Mouse (Mus musculus) megakaryocyte, embryonic 14.5 days (primary cell): Measurements from ENCODE around the gene Pparg. TPM values are rescaled to one million over a fixed set of nuclear protein-coding genes. Genes with fewer than 3 reads are reported as not detected.
A peak's percentile ranks its signal among the peaks of the same experiment; 100 is the strongest.

ENCODE experiments used
- H3K27me3 ChIP-seq: replicated peaks from 2 replicates; pipeline ENCODE3; 2012; ENCODE audit warnings: inconsistent platforms
- H3K36me3 ChIP-seq: replicated peaks from 2 replicates; pipeline ENCODE3; 2012; ENCODE audit warnings: low read length, inconsistent platforms, mixed read lengths
- H3K4me1 ChIP-seq: 2 replicates; pipeline ENCODE4 v1.6.1; 2012; ENCODE audit warnings: inconsistent platforms
- H3K4me3 ChIP-seq: replicated peaks from 2 replicates; pipeline ENCODE3; 2012; ENCODE audit warnings: moderate library complexity, mild to moderate bottlenecking, inconsistent platforms
- H3K9me3 ChIP-seq: 2 replicates; pipeline ENCODE4 v1.6.1; 2012; ENCODE audit warnings: inconsistent platforms
- FLI1 ChIP-seq: IDR thresholded peaks from 2 replicates; pipeline ENCODE4 v1.6.1; 2012; ENCODE audit warnings: low read length, inconsistent platforms, mixed read lengths
- GATA1 ChIP-seq: IDR thresholded peaks from 3 replicates; pipeline ENCODE4 v1.6.1; 2012; ENCODE audit warnings: mixed read lengths, low read length, inconsistent platforms, borderline replicate concordance
- polyA plus RNA-seq: library from polyadenylated mRNA; stranded (reverse); fragments of >175 nt; gene quantifications from 2 replicates; pipeline ENCODE4 v1.2.3, GENCODE M21; 2012; ENCODE audit warnings: low replicate concordance; ENCODE audit not compliant: insufficient read depth

Gene Pparg
- polyA plus RNA-seq, 1 experiment, result 4.3 TPM

DNA sequence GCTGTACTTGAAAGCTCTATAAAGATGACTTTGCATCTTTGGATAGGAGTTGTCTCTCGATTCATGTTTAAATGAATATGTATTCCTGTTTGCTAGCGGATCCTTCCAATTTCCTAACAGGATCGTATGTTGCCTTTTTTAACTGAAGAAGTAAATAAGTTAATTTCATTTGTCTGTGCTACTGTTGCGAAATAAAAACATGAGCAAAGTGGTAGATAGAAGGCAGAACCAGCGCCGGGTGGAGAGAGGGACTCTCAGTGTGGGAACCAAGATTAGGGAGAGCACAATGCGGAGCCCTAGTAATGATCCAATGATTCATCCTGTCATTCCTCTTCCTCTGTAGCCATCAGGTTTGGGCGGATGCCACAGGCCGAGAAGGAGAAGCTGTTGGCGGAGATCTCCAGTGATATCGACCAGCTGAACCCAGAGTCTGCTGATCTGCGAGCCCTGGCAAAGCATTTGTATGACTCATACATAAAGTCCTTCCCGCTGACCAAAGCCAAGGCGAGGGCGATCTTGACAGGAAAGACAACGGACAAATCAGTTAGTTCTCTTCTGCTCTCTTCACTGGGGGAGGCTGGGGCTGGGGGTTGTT is 102.1 kb downstream of the Pparg start:
- H3K4me3 ChIP-seq, result peak overlapping the region; percentile 29
- peaks cover 8% of the 10 kb centered on the region; the same call in 1 of the 2 replicates for H3K9me3 ChIP-seq
- H3K36me3 ChIP-seq, result peaks cover 92% of the 10 kb centered on the region
- H3K4me1 ChIP-seq, result peaks cover 56% of the 10 kb centered on the region
- no peaks in the 10 kb centered on the region for H3K27me3 ChIP-seq
- TF ChIP-seq FLI1 (no peak), GATA1 (no peak)

DNA sequence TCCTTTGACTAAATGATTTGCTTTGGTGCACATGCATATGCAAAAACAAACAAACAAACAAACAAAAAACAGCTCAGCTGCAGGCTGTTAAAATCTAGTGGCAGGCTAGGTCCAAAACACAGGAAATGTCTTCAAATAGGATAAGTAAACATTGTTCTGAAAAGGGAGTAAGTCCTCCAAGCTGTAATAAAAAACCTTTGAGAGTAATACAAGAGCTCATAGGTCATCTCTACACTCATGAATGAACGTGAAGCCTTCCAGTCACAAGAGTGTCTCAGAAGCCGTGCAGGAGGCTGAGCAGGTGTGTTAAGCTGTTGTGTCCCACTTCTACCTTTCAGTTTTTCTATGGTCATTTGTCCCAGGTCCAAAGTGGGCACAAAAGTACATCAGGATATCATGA is 102.6 kb downstream of the Pparg start:
- Histone ChIP-seq H3K27me3 (no peaks in the 10 kb centered on the region), H3K36me3 (peaks cover 92% of the 10 kb centered on the region), H3K9me3 (peaks cover 7% of the 10 kb centered on the region; the same call in 1 of the 2 replicates), H3K4me1 (peaks cover 61% of the 10 kb centered on the region), H3K4me3 (no peak overlapping the region)
- TF ChIP-seq GATA1, result no peak

DNA sequence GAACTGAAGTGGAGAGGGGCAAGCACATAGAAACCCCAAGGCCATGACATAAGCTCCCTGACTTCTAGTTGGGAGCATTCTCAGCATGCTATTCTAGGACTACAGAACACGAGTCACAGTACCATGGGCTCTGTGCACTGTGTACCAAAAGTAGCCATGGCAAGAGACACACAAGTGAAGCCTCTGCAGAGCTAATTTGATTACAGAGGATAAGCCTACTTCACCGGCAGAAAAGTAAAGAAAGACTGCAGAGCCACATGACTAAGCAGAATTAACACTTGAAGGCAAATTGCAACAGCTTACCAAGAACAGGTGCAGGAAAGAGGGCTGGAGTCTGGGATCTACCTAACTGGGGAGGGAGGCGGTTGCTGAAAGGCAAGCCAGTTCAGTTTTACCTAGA is 103.9 kb downstream of the Pparg start:
- Histone ChIP-seq H3K27me3 (no peaks in the 10 kb centered on the region), H3K4me1 (peaks cover 74% of the 10 kb centered on the region), H3K9me3 (no peaks in the 10 kb centered on the region), H3K36me3 (peaks cover 88% of the 10 kb centered on the region), H3K4me3 (no peak overlapping the region)
- TF ChIP-seq GATA1 (no peak), FLI1 (no peak)

DNA sequence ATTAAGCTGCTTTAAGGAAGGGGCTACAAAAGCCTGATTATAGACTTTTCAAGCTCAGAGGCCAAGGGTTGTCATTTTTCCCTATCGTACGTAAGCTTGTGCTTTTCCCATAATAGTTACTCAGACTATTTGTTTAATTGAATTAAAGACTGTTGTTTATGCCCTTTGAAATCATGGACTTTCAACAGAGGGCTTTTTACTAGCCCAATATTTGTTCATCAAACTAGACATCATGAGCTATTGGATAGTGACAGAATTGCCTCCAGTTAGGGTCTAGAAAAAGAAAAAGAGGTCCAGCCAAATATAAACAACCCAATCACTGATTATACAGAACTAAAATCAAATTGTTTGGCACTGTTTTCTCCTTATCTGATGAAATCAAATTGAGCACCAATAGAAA is 104.7 kb downstream of the Pparg start:
- Histone ChIP-seq H3K36me3 (peaks cover 89% of the 10 kb centered on the region), H3K4me1 (peaks cover 78% of the 10 kb centered on the region)

DNA sequence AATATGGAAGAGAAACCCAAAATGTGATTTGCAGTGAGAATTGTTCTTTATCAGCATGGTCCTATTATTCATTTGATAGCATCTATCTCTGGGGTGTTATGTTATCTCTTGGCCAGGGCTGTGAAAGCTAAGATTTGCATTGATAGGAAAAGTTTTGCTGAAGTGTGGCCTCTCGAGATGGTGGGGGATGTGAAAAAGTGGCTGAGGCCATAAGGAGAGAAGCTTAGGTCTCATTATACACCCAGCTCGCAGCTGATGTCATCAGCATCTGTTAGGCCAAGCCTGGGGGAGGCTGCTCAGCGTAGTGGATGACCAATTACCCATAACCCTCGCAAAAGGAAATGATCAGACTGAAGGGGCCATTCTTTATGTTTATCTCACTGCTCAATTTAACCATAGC is 105.1 kb downstream of the Pparg start:
- H3K27me3 ChIP-seq, result no peaks in the 10 kb centered on the region
- no peaks in the 10 kb centered on the region for H3K9me3 ChIP-seq
- no peak overlapping the region for H3K4me3 ChIP-seq
- peaks cover 89% of the 10 kb centered on the region for H3K36me3 ChIP-seq
- peaks cover 78% of the 10 kb centered on the region for H3K4me1 ChIP-seq
- TF ChIP-seq GATA1, result no peak
- TF ChIP-seq FLI1, result no peak

More for the DNA sequence above, 104.7 kb downstream of the Pparg start:
- H3K27me3 ChIP-seq, result no peaks in the 10 kb centered on the region
- no peak overlapping the region for H3K4me3 ChIP-seq
- no peak for TF ChIP-seq GATA1
- no peak for TF ChIP-seq FLI1
- H3K9me3 ChIP-seq, result no peaks in the 10 kb centered on the region

DNA sequence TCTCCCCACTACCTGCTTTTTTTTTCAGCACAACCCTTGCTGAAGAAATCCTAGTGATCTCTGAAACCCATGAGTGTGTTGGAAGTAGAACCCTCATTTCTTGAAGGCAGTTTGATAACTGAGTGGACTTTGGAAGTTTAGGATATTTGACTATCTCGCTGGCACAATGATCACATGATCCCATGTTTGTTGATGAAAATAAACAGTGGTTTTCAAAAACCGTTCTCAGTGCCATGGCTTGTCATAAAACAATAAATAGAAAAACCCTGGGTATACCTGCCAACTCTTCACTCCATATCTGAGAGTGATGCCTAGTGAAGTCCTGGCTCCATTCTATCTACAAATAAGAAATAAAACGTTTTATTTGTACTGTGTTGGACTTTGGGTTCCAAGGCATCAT is 105.8 kb downstream of the Pparg start:
- H3K4me1 ChIP-seq, result peaks cover 77% of the 10 kb centered on the region

DNA sequence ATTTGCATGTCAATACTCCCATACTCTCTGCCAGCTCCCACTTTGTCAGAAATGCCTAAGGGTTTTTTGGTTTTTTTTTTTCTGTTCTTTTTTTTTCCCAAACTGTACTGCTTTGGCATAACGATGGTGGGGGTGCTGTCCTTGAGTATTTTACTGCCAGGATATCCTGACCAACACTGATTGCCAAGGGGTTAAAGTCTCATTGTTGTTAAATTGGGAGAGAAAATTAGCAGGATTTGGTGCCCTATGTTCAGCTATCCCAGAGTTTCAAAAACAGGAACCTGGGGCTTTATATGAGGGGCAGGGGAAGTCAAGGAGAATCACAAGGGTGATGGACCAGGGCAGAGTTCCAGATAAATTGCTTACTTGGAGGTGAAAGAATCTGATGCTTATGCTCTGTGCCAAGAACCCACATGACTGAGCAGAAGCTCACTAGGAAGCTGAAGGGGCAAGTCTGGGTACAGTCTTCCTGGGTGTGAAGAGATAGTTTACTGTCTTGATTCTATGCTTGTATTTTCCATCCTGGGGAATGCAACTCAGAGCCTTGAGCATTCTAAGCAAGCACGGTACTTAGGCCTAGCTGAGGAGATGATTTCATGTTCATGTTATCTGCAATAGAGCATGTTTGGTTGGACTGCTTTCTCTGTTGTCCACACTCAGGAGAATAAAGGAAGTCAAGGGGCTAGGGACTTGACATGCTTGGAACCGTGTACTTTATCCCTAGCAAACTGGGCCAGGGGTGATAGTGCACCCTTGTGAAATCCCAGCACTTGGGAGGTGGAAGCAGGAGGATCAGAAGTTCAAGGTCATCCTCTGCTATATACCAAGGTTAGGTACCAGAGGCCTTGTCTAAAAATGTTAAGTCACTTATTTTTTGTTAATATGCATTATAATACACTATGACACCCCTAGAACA is 109.2 kb downstream of the Pparg start:
- Histone ChIP-seq H3K27me3 (no peaks in the 10 kb centered on the region), H3K9me3 (no peaks in the 10 kb centered on the region), H3K4me1 (peaks cover 59% of the 10 kb centered on the region), H3K4me3 (no peak overlapping the region), H3K36me3 (peaks cover 72% of the 10 kb centered on the region)
- TF ChIP-seq FLI1, result no peak
- TF ChIP-seq GATA1, result no peak

More for the DNA sequence above, 105.8 kb downstream of the Pparg start:
- Histone ChIP-seq H3K9me3 (no peaks in the 10 kb centered on the region), H3K4me3 (no peak overlapping the region), H3K27me3 (no peaks in the 10 kb centered on the region), H3K36me3 (peaks cover 82% of the 10 kb centered on the region)
- TF ChIP-seq GATA1 (no peak), FLI1 (no peak)

DNA sequence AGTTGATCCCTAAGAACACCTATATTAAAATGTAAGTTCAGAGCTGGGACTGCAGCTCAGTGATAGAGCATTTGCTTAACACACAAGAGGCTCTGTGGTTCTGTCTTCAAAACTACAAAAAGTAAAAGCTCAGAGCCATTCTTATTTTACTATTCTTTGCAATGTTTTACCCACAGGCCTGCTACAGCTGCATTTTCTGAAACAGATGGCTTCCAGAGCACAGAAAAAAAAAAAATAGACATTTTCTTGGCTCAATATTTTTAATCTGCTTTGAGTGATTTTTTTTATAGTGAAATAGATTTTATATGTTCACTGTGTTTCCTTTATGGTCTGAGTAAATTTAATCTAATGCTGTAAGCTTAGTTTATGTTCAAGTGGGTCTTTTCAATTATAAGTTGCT is 111.2 kb downstream of the Pparg start:
- no peaks in the 10 kb centered on the region for H3K9me3 ChIP-seq
- H3K4me3 ChIP-seq, result no peak overlapping the region
- TF ChIP-seq GATA1, result no peak
- TF ChIP-seq FLI1, result no peak
- no peaks in the 10 kb centered on the region for H3K27me3 ChIP-seq
- peaks cover 68% of the 10 kb centered on the region for H3K36me3 ChIP-seq
- peaks cover 60% of the 10 kb centered on the region for H3K4me1 ChIP-seq

DNA sequence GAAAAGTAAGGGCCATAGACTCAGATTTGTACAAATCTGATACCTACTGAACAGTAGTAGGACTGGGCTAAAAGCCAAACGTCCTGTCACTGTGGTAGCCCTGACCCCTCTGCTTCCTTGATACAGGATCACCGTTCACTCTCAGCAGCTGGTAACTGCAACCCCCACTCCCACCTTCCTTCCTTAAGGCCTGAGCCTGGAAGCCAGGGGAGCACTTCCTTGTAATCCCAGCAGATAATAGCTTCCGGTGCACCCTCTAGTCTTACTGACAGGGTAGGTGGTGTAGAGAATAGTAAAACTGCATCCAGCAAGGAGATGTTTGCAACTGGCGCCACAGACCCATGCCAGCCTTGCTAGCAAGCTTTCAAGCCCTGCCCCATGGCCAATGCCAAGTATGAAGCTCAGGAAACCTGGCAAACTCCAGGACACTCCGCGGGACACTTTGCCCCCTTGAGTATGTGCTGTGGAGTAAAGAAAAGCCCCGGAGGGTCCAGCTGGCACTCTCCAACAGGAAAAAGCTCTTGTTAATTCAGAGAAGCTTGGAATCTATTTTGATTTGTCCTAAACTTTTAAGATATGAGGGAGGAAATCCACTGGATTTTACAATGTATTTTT is 116.4 kb downstream of the Pparg start:
- H3K4me1 ChIP-seq, result peaks cover 81% of the 10 kb centered on the region
- H3K4me3 ChIP-seq, result no peak overlapping the region
- TF ChIP-seq GATA1, result no peak
- no peak for TF ChIP-seq FLI1
- H3K27me3 ChIP-seq, result no peaks in the 10 kb centered on the region
- H3K36me3 ChIP-seq, result peaks cover 71% of the 10 kb centered on the region
- H3K9me3 ChIP-seq, result no peaks in the 10 kb centered on the region

DNA sequence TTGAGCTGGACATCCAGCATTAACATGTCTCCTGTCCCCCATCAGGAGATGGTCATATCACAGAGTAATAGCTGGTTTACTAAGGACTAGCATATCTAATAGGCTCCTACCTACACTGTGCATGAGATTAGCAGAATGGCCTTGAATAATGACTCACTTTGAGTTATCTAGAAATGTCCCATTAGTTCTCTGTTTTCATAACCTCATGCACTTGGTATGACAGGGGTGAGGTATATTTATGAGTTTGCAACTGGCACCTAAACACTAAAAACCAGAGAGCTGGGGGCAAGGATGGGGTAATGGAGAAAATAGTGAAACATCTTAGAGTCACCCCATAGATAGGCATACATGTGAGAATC is 119.2 kb downstream of the Pparg start:
- Histone ChIP-seq H3K9me3 (no peaks in the 10 kb centered on the region), H3K27me3 (no peaks in the 10 kb centered on the region), H3K36me3 (peaks cover 71% of the 10 kb centered on the region), H3K4me1 (peaks cover 93% of the 10 kb centered on the region), H3K4me3 (peak overlapping the region; percentile 34)
- TF ChIP-seq FLI1, result no peak
- TF ChIP-seq GATA1, result no peak
